Mouse (Mus musculus) intestine, embryonic 16.5 days (tissue): ENCODE results near the gene Flt3. TPM values are rescaled to one million over a fixed set of nuclear protein-coding genes. Genes with fewer than 3 reads are reported as not detected.

Experiments
- ATAC-seq: fragments of 200-750 bp; cut with Nextera tagmentation; 2 replicates; pipeline ENCODE4 v1.8.0; 2017; ENCODE audit warnings: moderate TSS enrichment, moderate library complexity
- H3K27ac ChIP-seq: fragments of 300-500 bp; sonication (generic); 2 replicates; pipeline ENCODE4 v1.5.1; 2014; ENCODE audit warnings: mild to moderate bottlenecking, low read length
- H3K27me3 ChIP-seq: fragments of 300-500 bp; sonication (generic); replicated peaks from 2 replicates; pipeline ENCODE4 v1.6.1; 2014; ENCODE audit warnings: low read length, control low read depth, mixed read lengths; ENCODE audit not compliant: control insufficient read depth, insufficient read depth
- H3K36me3 ChIP-seq: fragments of 300-500 bp; sonication (generic); 2 replicates; pipeline ENCODE4 v1.6.1; 2014; ENCODE audit warnings: low read length, control low read depth; ENCODE audit not compliant: control insufficient read depth, insufficient read depth
- H3K4me1 ChIP-seq: fragments of 300-500 bp; sonication (generic); 2 replicates; pipeline ENCODE4 v1.6.1; 2014; ENCODE audit warnings: low read length, control low read depth, mixed read lengths; ENCODE audit not compliant: control insufficient read depth, insufficient read depth
- H3K4me2 ChIP-seq: fragments of 300-500 bp; sonication (generic); 2 replicates; pipeline ENCODE4 v1.6.1; 2014; ENCODE audit warnings: low read depth, low read length, control low read depth
- H3K4me3 ChIP-seq: fragments of 300-500 bp; sonication (generic); 2 replicates; pipeline ENCODE4 v1.5.1; 2014; ENCODE audit warnings: mild to moderate bottlenecking, low read length
- H3K9ac ChIP-seq: fragments of 300-500 bp; sonication (generic); 2 replicates; pipeline ENCODE4 v1.6.1; 2014; ENCODE audit warnings: low read depth, low read length
- H3K9me3 ChIP-seq: fragments of 300-500 bp; sonication (generic); 2 replicates; pipeline ENCODE4 v1.6.1; 2016; ENCODE audit warnings: low read length, control low read depth; ENCODE audit not compliant: control insufficient read depth
- WGBS: fragments of 180-500 bp; shearing (Covaris S2); extraction: QIAGEN DNeasy Blood & Tissue Kit; methylation state at CpG from one replicate; pipeline ENCODE4 v1.1.7; 2014; 5-methylcytosine and 5-hydroxymethylcytosine counted together
- polyA plus RNA-seq: library from polyadenylated mRNA; unstranded; fragments of >200 nt; fragmentation: Nextera tagmentation; extraction: Ambion mirVana; gene quantifications from 2 replicates; pipeline ENCODE4 v1.2.1, GENCODE M21; 2015

Flt3 gene
- polyA plus RNA-seq, 1 experiment from 2014 or later: 0.31 TPM

- Histone ChIP-seq H3K4me2 (no peak overlapping the region), H3K27me3 (peaks cover 3% of the 10 kb centered on the region; the same call in 1 of the 2 replicates), H3K4me1 (no peaks in the 10 kb centered on the region), H3K27ac (no peak overlapping the region), H3K9ac (no peak overlapping the region), H3K4me3 (no peak overlapping the region), H3K9me3 (no peaks in the 10 kb centered on the region), H3K36me3 (no peaks in the 10 kb centered on the region)
- no peak for ATAC-seq
- 75% methylated on average over 11 of the region's 11 CpGs for WGBS
Observed at GRCm38 (mm10) chr5:147325931-147326330, 74.4 kb downstream of the Flt3 start.

- H3K4me1 ChIP-seq: no peaks in the 10 kb centered on the region
- no peak overlapping the region for H3K27ac ChIP-seq
- no peak overlapping the region for H3K9ac ChIP-seq
- WGBS: 16% methylated on average over 17 of the region's 17 CpGs
- peaks cover 3% of the 10 kb centered on the region; the same call in 1 of the 2 replicates for H3K27me3 ChIP-seq
- no peaks in the 10 kb centered on the region for H3K36me3 ChIP-seq
- no peak overlapping the region for H3K4me3 ChIP-seq
- no peak overlapping the region for H3K4me2 ChIP-seq
- ATAC-seq: peak; percentile 64
- no peaks in the 10 kb centered on the region for H3K9me3 ChIP-seq
Observed at GRCm38 (mm10) chr5:147323237-147323917, 76.9 kb downstream of the Flt3 start.

GRCm38 (mm10) chr5:147322183-147322582 lies 78.1 kb downstream of the Flt3 start, which contains the start of gene Urad:
TSS of gene Urad (minus strand) at chr5:147322440.
- H3K9ac ChIP-seq: no peak within 1 kb of the TSS
- H3K4me1 ChIP-seq: 0 out of 2 replicates have a peak, but pooled peaks cover 3% of the 10 kb centered on the region
- no peak within 1 kb of the TSS for H3K27ac ChIP-seq
- no peaks in the 10 kb centered on the region for H3K9me3 ChIP-seq
- ATAC-seq: no peak
- no peak within 1 kb of the TSS for H3K4me2 ChIP-seq
- H3K4me3 ChIP-seq: no peak within 1 kb of the TSS
- no peaks in the 10 kb centered on the region for H3K36me3 ChIP-seq
- H3K27me3 ChIP-seq: peaks cover 7% of the 10 kb centered on the region; the same call in 1 of the 2 replicates
- 59% methylated on average over 8 of the region's 8 CpGs for WGBS

GRCm38 (mm10) chr5:147319653-147320052 lies 80.6 kb downstream of the Flt3 start:
- Histone ChIP-seq H3K27ac (no peak overlapping the region), H3K4me2 (no peak overlapping the region), H3K4me1 (peaks cover 3% of the 10 kb centered on the region; the same call in 1 of the 2 replicates), H3K4me3 (no peak overlapping the region), H3K27me3 (peaks cover 13% of the 10 kb centered on the region; the same call in 1 of the 2 replicates), H3K9ac (no peak overlapping the region), H3K36me3 (no peaks in the 10 kb centered on the region), H3K9me3 (no peaks in the 10 kb centered on the region)
- ATAC-seq: no peak

GRCm38 (mm10) chr5:147317991-147318390 lies 82.3 kb downstream of the Flt3 start:
- no peak overlapping the region for H3K4me3 ChIP-seq
- peaks cover 22% of the 10 kb centered on the region for H3K27me3 ChIP-seq
- H3K9ac ChIP-seq: 0 out of 2 replicates have a peak overlapping the region, but pooled peaks have one; percentile 5
- no peaks in the 10 kb centered on the region for H3K9me3 ChIP-seq
- H3K4me1 ChIP-seq: peaks cover 3% of the 10 kb centered on the region; the same call in 1 of the 2 replicates
- H3K36me3 ChIP-seq: no peaks in the 10 kb centered on the region
- peak overlapping the region; percentile 30; the same call in 1 of the 2 replicates for H3K27ac ChIP-seq
- ATAC-seq: 0 out of 2 replicates have a peak, but pooled peaks have one; percentile 7
- 32% methylated on average over 7 of the region's 7 CpGs for WGBS
- no peak overlapping the region for H3K4me2 ChIP-seq

GRCm38 (mm10) chr5:147317321-147317720 lies 83.0 kb downstream of the Flt3 start:
- Histone ChIP-seq H3K27me3 (peaks cover 25% of the 10 kb centered on the region), H3K9me3 (no peaks in the 10 kb centered on the region), H3K4me2 (peak overlapping the region; percentile 40), H3K4me3 (peak overlapping the region; percentile 9; the same call in 1 of the 2 replicates), H3K9ac (peak overlapping the region; percentile 56), H3K36me3 (no peaks in the 10 kb centered on the region), H3K27ac (peak overlapping the region; percentile 69), H3K4me1 (peaks cover 3% of the 10 kb centered on the region; the same call in 1 of the 2 replicates)
- 10% methylated on average over 7 of the region's 7 CpGs for WGBS
- ATAC-seq: peak; percentile 71

- Histone ChIP-seq H3K4me1 (peaks cover 3% of the 10 kb centered on the region; the same call in 1 of the 2 replicates), H3K9me3 (no peaks in the 10 kb centered on the region), H3K4me2 (peak overlapping the region; percentile 70), H3K27ac (peak overlapping the region; percentile 95), H3K36me3 (no peaks in the 10 kb centered on the region), H3K4me3 (peak overlapping the region; percentile 57), H3K9ac (peak overlapping the region; percentile 78), H3K27me3 (peaks cover 36% of the 10 kb centered on the region)
- WGBS: 1% methylated on average over 25 of the region's 25 CpGs
- ATAC-seq: peak; percentile 67
Observed at GRCm38 (mm10) chr5:147315432-147316075, 84.7 kb downstream of the Flt3 start.

- Histone ChIP-seq H3K4me3 (peak overlapping the region; percentile 57), H3K27ac (peak overlapping the region; percentile 95), H3K36me3 (no peaks in the 10 kb centered on the region), H3K9me3 (no peaks in the 10 kb centered on the region), H3K4me1 (peaks cover 7% of the 10 kb centered on the region; the same call in 1 of the 2 replicates), H3K9ac (peak overlapping the region; percentile 78), H3K27me3 (peaks cover 40% of the 10 kb centered on the region), H3K4me2 (peak overlapping the region; percentile 70)
- 1% methylated on average over 39 of the region's 39 CpGs for WGBS
- peak; percentile 46 for ATAC-seq
Observed at GRCm38 (mm10) chr5:147314646-147315431, 85.5 kb downstream of the Flt3 start.
